Mouse (Mus musculus): ENCODE data around the gene 3110082I17Rik. TPM values are rescaled to one million over a fixed set of nuclear protein-coding genes. Genes with fewer than 3 reads are reported as not detected.
A peak's percentile ranks its signal among the peaks of the same experiment; 100 is the strongest.

3110082I17Rik gene
- polyA plus RNA-seq, 1 experiment from 2014 or later: 12.7 TPM

GRCm38 (mm10) chr5:139417480-139417879 is 42.8 kb downstream of the 3110082I17Rik start:
- Histone ChIP-seq H3K4me2 (replicated peaks) (no peak overlapping the region), H3K4me1 (replicated peaks; ENCODE audit: control insufficient read depth, insufficient read depth, low read length) (peaks cover 21% of the 10 kb centered on the region), H3K36me3 (replicated peaks; ENCODE audit: control insufficient read depth, insufficient read depth) (no peaks in the 10 kb centered on the region), H3K9ac (no peak overlapping the region), H3K9me3 (ENCODE audit: control insufficient read depth, low read length) (no peaks in the 10 kb centered on the region), H3K27me3 (ENCODE audit: control insufficient read depth, insufficient read depth, low read length) (no peaks in the 10 kb centered on the region), H3K27ac (0 out of 2 replicates have a peak overlapping the region, but pooled peaks have one; percentile 58), H3K4me3 (replicated peaks; ENCODE audit: low read length) (no peak overlapping the region)
- WGBS: 90% methylated on average over 3 of the region's 3 CpGs
- ATAC-seq (ENCODE audit: low FRiP score) (no peak), DNase-seq (ENCODE audit: low spot score) (no peak)

- H3K9ac ChIP-seq: no peak overlapping the region
- H3K9me3 ChIP-seq (ENCODE audit: control insufficient read depth, low read length): no peaks in the 10 kb centered on the region
- H3K36me3 ChIP-seq (replicated peaks; ENCODE audit: control insufficient read depth, insufficient read depth): no peaks in the 10 kb centered on the region
- H3K27me3 ChIP-seq (ENCODE audit: control insufficient read depth, insufficient read depth, low read length): no peaks in the 10 kb centered on the region
- H3K27ac ChIP-seq: no peak overlapping the region
- no peak for DNase-seq (ENCODE audit: low spot score)
- peaks cover 17% of the 10 kb centered on the region for H3K4me1 ChIP-seq (replicated peaks; ENCODE audit: control insufficient read depth, insufficient read depth, low read length)
- WGBS: 93% methylated on average over 4 of the region's 4 CpGs
- H3K4me2 ChIP-seq (replicated peaks): no peak overlapping the region
- no peak for ATAC-seq (ENCODE audit: low FRiP score)
- H3K4me3 ChIP-seq (replicated peaks; ENCODE audit: low read length): no peak overlapping the region
These were observed 43.4 kb downstream of the 3110082I17Rik start for GRCm38 (mm10) chr5:139416942-139417341.

- Histone ChIP-seq H3K27ac (no peak overlapping the region), H3K4me1 (replicated peaks; ENCODE audit: control insufficient read depth, insufficient read depth, low read length) (peaks cover 17% of the 10 kb centered on the region), H3K9ac (no peak overlapping the region), H3K27me3 (ENCODE audit: control insufficient read depth, insufficient read depth, low read length) (no peaks in the 10 kb centered on the region), H3K36me3 (replicated peaks; ENCODE audit: control insufficient read depth, insufficient read depth) (no peaks in the 10 kb centered on the region), H3K4me2 (replicated peaks) (no peak overlapping the region), H3K9me3 (ENCODE audit: control insufficient read depth, low read length) (no peaks in the 10 kb centered on the region), H3K4me3 (replicated peaks; ENCODE audit: low read length) (no peak overlapping the region)
- DNase-seq (ENCODE audit: low spot score): no peak
- ATAC-seq (ENCODE audit: low FRiP score): no peak
- WGBS: 93% methylated on average over 5 of the region's 5 CpGs
These were observed 45.3 kb downstream of the 3110082I17Rik start for GRCm38 (mm10) chr5:139415001-139415400.

- Histone ChIP-seq H3K4me2 (replicated peaks) (no peak overlapping the region), H3K4me1 (replicated peaks; ENCODE audit: control insufficient read depth, insufficient read depth, low read length) (peaks cover 6% of the 10 kb centered on the region; the same call in 1 of the 2 replicates), H3K27me3 (ENCODE audit: control insufficient read depth, insufficient read depth, low read length) (no peaks in the 10 kb centered on the region), H3K4me3 (replicated peaks; ENCODE audit: low read length) (no peak overlapping the region), H3K9me3 (ENCODE audit: control insufficient read depth, low read length) (no peaks in the 10 kb centered on the region), H3K9ac (no peak overlapping the region), H3K36me3 (replicated peaks; ENCODE audit: control insufficient read depth, insufficient read depth) (no peaks in the 10 kb centered on the region), H3K27ac (no peak overlapping the region)
- no peak for ATAC-seq (ENCODE audit: low FRiP score)
- 87% methylated on average over 4 of the region's 4 CpGs for WGBS
- no peak for DNase-seq (ENCODE audit: low spot score)
These were observed 46.8 kb downstream of the 3110082I17Rik start for GRCm38 (mm10) chr5:139413545-139413944.

GRCm38 (mm10) chr5:139411665-139412314 is 48.5 kb downstream of the 3110082I17Rik start:
- WGBS: 65% methylated on average over 15 of the region's 15 CpGs
- no peak for ATAC-seq (ENCODE audit: low FRiP score)
- no peaks in the 10 kb centered on the region for H3K9me3 ChIP-seq (ENCODE audit: control insufficient read depth, low read length)
- no peak overlapping the region for H3K9ac ChIP-seq
- no peaks in the 10 kb centered on the region for H3K4me1 ChIP-seq (replicated peaks; ENCODE audit: control insufficient read depth, insufficient read depth, low read length)
- no peak overlapping the region for H3K4me3 ChIP-seq (replicated peaks; ENCODE audit: low read length)
- no peak for DNase-seq (ENCODE audit: low spot score)
- H3K36me3 ChIP-seq (replicated peaks; ENCODE audit: control insufficient read depth, insufficient read depth): no peaks in the 10 kb centered on the region
- H3K4me2 ChIP-seq (replicated peaks): no peak overlapping the region
- H3K27ac ChIP-seq: no peak overlapping the region
- H3K27me3 ChIP-seq (ENCODE audit: control insufficient read depth, insufficient read depth, low read length): no peaks in the 10 kb centered on the region

- no peaks in the 10 kb centered on the region for H3K36me3 ChIP-seq (replicated peaks; ENCODE audit: control insufficient read depth, insufficient read depth)
- no peaks in the 10 kb centered on the region for H3K4me1 ChIP-seq (replicated peaks; ENCODE audit: control insufficient read depth, insufficient read depth, low read length)
- no peak overlapping the region for H3K27ac ChIP-seq
- H3K4me3 ChIP-seq (replicated peaks; ENCODE audit: low read length): no peak overlapping the region
- no peak overlapping the region for H3K4me2 ChIP-seq (replicated peaks)
- H3K9ac ChIP-seq: no peak overlapping the region
- DNase-seq (ENCODE audit: low spot score): no peak
- 95% methylated on average over 6 of the region's 6 CpGs for WGBS
- no peaks in the 10 kb centered on the region for H3K27me3 ChIP-seq (ENCODE audit: control insufficient read depth, insufficient read depth, low read length)
- no peaks in the 10 kb centered on the region for H3K9me3 ChIP-seq (ENCODE audit: control insufficient read depth, low read length)
- ATAC-seq (ENCODE audit: low FRiP score): no peak
These were observed 49.2 kb downstream of the 3110082I17Rik start for GRCm38 (mm10) chr5:139411117-139411516.

GRCm38 (mm10) chr5:139410056-139410455 is 50.3 kb downstream of the 3110082I17Rik start:
- Histone ChIP-seq H3K4me3 (replicated peaks; ENCODE audit: low read length) (no peak overlapping the region), H3K9ac (no peak overlapping the region), H3K27ac (no peak overlapping the region), H3K4me2 (replicated peaks) (no peak overlapping the region), H3K9me3 (ENCODE audit: control insufficient read depth, low read length) (no peaks in the 10 kb centered on the region), H3K4me1 (replicated peaks; ENCODE audit: control insufficient read depth, insufficient read depth, low read length) (no peaks in the 10 kb centered on the region; the same call in 1 of the 2 replicates), H3K36me3 (replicated peaks; ENCODE audit: control insufficient read depth, insufficient read depth) (no peaks in the 10 kb centered on the region), H3K27me3 (ENCODE audit: control insufficient read depth, insufficient read depth, low read length) (no peaks in the 10 kb centered on the region)
- 92% methylated on average over 4 of the region's 4 CpGs for WGBS
- DNase-seq (ENCODE audit: low spot score) (no peak), ATAC-seq (ENCODE audit: low FRiP score) (no peak)

- Histone ChIP-seq H3K9ac (no peak overlapping the region), H3K4me2 (replicated peaks) (no peak overlapping the region), H3K36me3 (replicated peaks; ENCODE audit: control insufficient read depth, insufficient read depth) (no peaks in the 10 kb centered on the region), H3K27me3 (ENCODE audit: control insufficient read depth, insufficient read depth, low read length) (no peaks in the 10 kb centered on the region), H3K27ac (no peak overlapping the region), H3K9me3 (ENCODE audit: control insufficient read depth, low read length) (no peaks in the 10 kb centered on the region), H3K4me1 (replicated peaks; ENCODE audit: control insufficient read depth, insufficient read depth, low read length) (no peaks in the 10 kb centered on the region; the same call in 1 of the 2 replicates), H3K4me3 (replicated peaks; ENCODE audit: low read length) (no peak overlapping the region)
- 93% methylated on average over 12 of the region's 12 CpGs for WGBS
- DNase-seq (ENCODE audit: low spot score) (no peak), ATAC-seq (ENCODE audit: low FRiP score) (no peak)
These were observed 50.9 kb downstream of the 3110082I17Rik start for GRCm38 (mm10) chr5:139409412-139409811.

- no peak overlapping the region for H3K9ac ChIP-seq
- no peak overlapping the region for H3K4me3 ChIP-seq (replicated peaks; ENCODE audit: low read length)
- no peaks in the 10 kb centered on the region for H3K36me3 ChIP-seq (replicated peaks; ENCODE audit: control insufficient read depth, insufficient read depth)
- H3K4me1 ChIP-seq (replicated peaks; ENCODE audit: control insufficient read depth, insufficient read depth, low read length): no peaks in the 10 kb centered on the region; the same call in 1 of the 2 replicates
- H3K9me3 ChIP-seq (ENCODE audit: control insufficient read depth, low read length): no peaks in the 10 kb centered on the region
- ATAC-seq (ENCODE audit: low FRiP score): no peak
- H3K27ac ChIP-seq: no peak overlapping the region
- no peak overlapping the region for H3K4me2 ChIP-seq (replicated peaks)
- no peaks in the 10 kb centered on the region for H3K27me3 ChIP-seq (ENCODE audit: control insufficient read depth, insufficient read depth, low read length)
- WGBS: 87% methylated on average over 7 of the region's 7 CpGs
- no peak for DNase-seq (ENCODE audit: low spot score)
These were observed 51.8 kb downstream of the 3110082I17Rik start for GRCm38 (mm10) chr5:139408511-139408910.

Measured in hindbrain, embryonic 14.5 days (tissue).